ENCODE assay signal across 24 mouse cellular contexts in genomic region chr9:85638276-85638675, GRCm38 (mm10).
"Had no signal": no experiment of that assay in that cellular context is flagged by ENCODE, and none has a peak within 500 bp of the region (broad histone marks: within the 10 kb centered on the region; RNA-seq: fewer than 3 reads in every experiment).

No protein-coding gene starts in this region.

- ATAC-seq: forebrain, embryonic 16.5 days; hindbrain, embryonic 16.5 days; inflammation-experienced regulatory T-cells, adult 6 months; intestine, embryonic 15.5 days; intestine, postnatal 0 days had no signal

- H3K4me1 ChIP-seq: heart, embryonic 10.5 days; hindbrain, embryonic 10.5 days; hindbrain, embryonic 12.5 days; intestine, embryonic 15.5 days; limb, embryonic 10.5 days; limb, embryonic 12.5 days; liver, embryonic 13.5 days; liver, embryonic 15.5 days had no signal

- H3K4me2 ChIP-seq: heart, embryonic 12.5 days; hindbrain, embryonic 12.5 days; hindbrain, embryonic 14.5 days; intestine, embryonic 15.5 days; limb, embryonic 12.5 days; liver, embryonic 11.5 days; liver, embryonic 13.5 days; liver, embryonic 15.5 days had no signal

- H3K27me3 ChIP-seq: heart, embryonic 12.5 days; hindbrain, embryonic 12.5 days; intestine, embryonic 15.5 days; limb, embryonic 12.5 days; liver, embryonic 13.5 days; liver, embryonic 15.5 days had no signal

- H3K4me3 ChIP-seq: gastrocnemius, adult 2 months; heart, embryonic 10.5 days; heart, embryonic 12.5 days; hindbrain, embryonic 10.5 days; hindbrain, embryonic 12.5 days; intestine, embryonic 15.5 days; layer of hippocampus, adult 2 months; left cerebral cortex, adult 2 months; limb, embryonic 10.5 days; limb, embryonic 12.5 days; liver, embryonic 13.5 days; liver, embryonic 15.5 days had no signal

- H3K27ac ChIP-seq: gastrocnemius, adult 2 months; heart, embryonic 10.5 days; hindbrain, embryonic 10.5 days; hindbrain, embryonic 12.5 days; hindbrain, embryonic 14.5 days; intestine, embryonic 15.5 days; layer of hippocampus, adult 2 months; left cerebral cortex, adult 2 months; limb, embryonic 10.5 days; limb, embryonic 12.5 days; liver, embryonic 13.5 days; liver, embryonic 15.5 days had no signal

- H3K36me3 ChIP-seq: heart, embryonic 10.5 days; heart, embryonic 12.5 days; hindbrain, embryonic 10.5 days; hindbrain, embryonic 12.5 days; intestine, embryonic 15.5 days; limb, embryonic 10.5 days; limb, embryonic 12.5 days; liver, embryonic 13.5 days; liver, embryonic 15.5 days had no signal

- DNase-seq: gastrocnemius, adult 2 months; gastrocnemius, postnatal 10 days; gastrocnemius, postnatal 25 days; heart, postnatal 10 days; heart, postnatal 4 days; kidney, postnatal 10 days; liver; liver, embryonic 13.5 days had no signal

- H3K9ac ChIP-seq: heart, embryonic 12.5 days; hindbrain, embryonic 12.5 days; hindbrain, embryonic 14.5 days; intestine, embryonic 15.5 days; limb, embryonic 12.5 days; liver, embryonic 13.5 days; liver, embryonic 15.5 days had no signal

- H3K9me3 ChIP-seq: heart, embryonic 10.5 days; hindbrain, embryonic 12.5 days; intestine, embryonic 15.5 days; limb, embryonic 10.5 days; limb, embryonic 12.5 days; liver, embryonic 15.5 days had no signal
